Mouse (Mus musculus): ENCODE data around the gene Fam228b. TPM values are rescaled to one million over a fixed set of nuclear protein-coding genes. Genes with fewer than 3 reads are reported as not detected.

The Fam228b gene
- 1 to 10 TPM; 4.7 to 9.9 TPM for total RNA-seq (2023)

DNA sequence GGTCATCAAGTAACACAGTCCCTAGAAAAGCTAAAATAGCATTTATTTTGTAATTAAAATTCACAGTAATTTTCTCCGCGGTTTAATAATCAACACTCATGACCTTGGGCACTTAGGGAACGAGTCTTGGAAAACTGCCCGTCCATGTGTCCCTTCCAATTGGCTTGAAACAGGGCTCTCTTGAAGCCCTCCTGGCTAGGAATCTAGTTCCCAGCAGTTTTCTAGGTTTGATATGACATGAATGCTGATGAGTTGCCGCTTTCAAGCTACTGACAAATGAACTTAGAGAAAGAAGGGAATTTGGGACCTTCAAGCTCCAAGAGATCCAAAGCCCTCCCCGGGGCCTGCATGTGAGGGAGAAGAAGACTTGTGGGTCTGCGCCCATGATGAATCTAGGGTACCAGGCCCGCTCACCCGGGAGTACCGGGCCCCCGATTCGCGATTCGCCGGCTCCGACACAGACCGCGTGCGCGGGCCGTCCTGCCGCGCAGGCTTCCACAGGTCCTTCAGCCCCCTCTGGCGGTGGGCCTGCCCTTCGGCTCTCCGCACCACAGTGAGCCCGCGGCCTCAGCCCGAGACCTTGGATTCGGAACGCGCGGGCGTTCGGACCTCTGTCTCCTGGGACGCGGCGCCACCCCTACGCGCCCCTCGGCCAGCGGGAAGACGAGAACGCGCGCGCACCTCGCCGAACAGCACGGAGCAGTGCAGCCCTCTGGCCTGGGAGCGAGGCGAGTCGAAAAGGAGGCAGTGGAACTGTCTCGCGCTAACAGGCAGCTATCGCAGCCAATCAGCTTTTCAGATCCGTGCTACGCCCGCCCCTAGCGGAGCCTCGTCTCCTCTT, at the start of gene Fam228b, which contains the start of gene Pfn4:
Gene Fam228b (minus strand): TSS at position 776 of the 841 bp plus-strand sequence.
Gene Pfn4 (plus strand): TSS at position 531 of the 841 bp plus-strand sequence.

DNA sequence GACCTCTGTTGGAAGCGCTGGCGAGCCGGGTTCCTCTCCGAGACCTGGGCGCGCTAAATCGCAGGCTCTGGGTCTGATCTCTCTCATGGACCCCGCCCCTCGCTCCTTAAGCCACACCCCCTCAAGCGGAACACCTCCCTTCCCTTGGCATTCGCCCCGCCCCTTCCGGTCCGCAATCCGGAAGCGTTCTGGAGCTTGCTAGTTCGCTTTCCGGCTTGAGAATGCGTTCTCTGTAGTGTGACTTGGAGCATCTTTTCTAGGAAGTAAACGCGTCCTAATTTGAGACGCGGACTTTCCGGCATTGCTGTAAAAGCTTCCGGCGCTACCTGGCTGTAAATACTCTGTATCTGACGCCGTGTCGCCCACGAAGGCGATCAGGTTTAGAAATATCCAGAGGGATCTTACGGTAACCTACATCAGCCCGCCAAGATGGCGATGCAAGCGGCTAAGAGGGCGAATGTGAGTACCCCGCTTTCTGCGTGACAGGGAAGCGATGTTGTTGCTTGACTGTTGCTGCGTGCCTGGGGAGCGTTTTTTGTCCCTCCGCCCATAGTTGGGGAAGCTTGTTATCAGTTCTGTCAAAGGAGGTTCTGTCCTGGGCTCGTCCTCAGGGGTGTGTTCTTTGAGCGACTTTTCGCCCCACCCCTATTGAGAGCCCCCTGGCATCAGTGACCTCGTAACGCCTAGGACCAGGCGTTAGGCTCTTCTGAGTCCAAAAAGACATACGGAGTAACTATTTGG, 48.5 kb upstream of the Fam228b start, which contains the start of gene Sf3b6:
Gene Sf3b6 (plus strand): TSS at position 184 of the 741 bp plus-strand sequence.

DNA sequence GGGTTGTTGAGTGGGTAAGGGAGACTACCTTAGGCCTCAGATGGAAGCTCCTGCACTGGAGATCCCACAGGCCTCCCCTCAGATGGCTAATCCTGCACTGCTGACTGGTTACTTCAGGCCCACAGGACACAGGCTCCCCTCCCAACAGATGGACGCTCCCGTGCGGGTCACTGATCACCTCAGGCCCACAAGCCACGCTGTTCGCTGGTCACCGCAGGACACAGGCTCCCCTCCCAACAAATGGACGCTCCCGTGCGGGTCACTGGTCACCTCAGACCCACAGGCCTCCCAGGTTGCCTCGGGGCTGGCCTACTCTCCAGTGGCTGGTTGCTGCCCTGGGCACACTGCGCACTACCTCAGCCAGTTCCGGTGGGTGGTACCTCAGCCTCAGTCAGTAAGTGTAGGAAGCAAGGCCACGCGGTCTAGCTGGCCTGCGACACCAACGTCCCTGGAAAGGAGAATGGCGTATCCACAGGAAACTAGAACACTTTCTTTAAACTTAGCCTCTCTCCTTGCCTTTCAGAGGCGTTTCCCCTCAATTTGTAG, 31.0 kb downstream of the Fam228b start, which contains the start of gene Fam228a:
Gene Fam228a (minus strand): TSS at position 400 of the 546 bp plus-strand sequence.

Other genes with a start within 250 kb of the Fam228b start
- gene Itsn2, start 176.6 kb downstream of the Fam228b start, total RNA-seq (2023), result 100 to 1,000 TPM; 210 to 225 TPM
- gene Gm3625, start 176.3 kb downstream of the Fam228b start, total RNA-seq (2023), result not detected
- under 1 TPM in 1 of 2 experiments, not detected in 1; 0.47 TPM for gene Fam228a, start 30.8 kb downstream of the Fam228b start, total RNA-seq (2023)
- gene Pfn4, start 245 bp downstream of the Fam228b start, total RNA-seq (2023), result 1 to 10 TPM in 1 of 2 experiments, under 1 TPM in 1; 0.92 to 1.9 TPM
- 100 to 1,000 TPM; 148 to 169 TPM for gene Sf3b6, start 48.3 kb upstream of the Fam228b start, total RNA-seq (2023)
- gene Fkbp1b, start 72.3 kb upstream of the Fam228b start, total RNA-seq (2023), result not detected
- gene Wdcp, start 74.0 kb upstream of the Fam228b start, total RNA-seq (2023), result 10 to 100 TPM; 17.1 to 19.4 TPM
- 10 to 100 TPM; 10.8 to 13.1 TPM for gene Mfsd2b, start 105.1 kb upstream of the Fam228b start, total RNA-seq (2023)
- 10 to 100 TPM; 27.1 to 27.7 TPM for gene Ubxn2a, start 138.4 kb upstream of the Fam228b start, total RNA-seq (2023)
- 10 to 100 TPM; 72.7 to 75.5 TPM for gene Atad2b, start 148.1 kb upstream of the Fam228b start, total RNA-seq (2023)